Mouse (Mus musculus) liver, adult 2 months (tissue): Measurements from ENCODE around the gene Plekhg2.

Source experiments
- CTCF ChIP-seq: fragments of 200-500 bp; IDR thresholded peaks from 2 replicates; pipeline ENCODE4 v1.5.1; 2011; ENCODE audit warnings: low read depth, low read length, control low read depth
- POLR2A ChIP-seq: fragments of 200-500 bp; IDR thresholded peaks from 2 replicates; pipeline ENCODE4 v1.6.1; 2011; ENCODE audit warnings: low read length, control low read depth; ENCODE audit not compliant: insufficient read depth; ENCODE audit errors: extremely low read depth

DNA sequence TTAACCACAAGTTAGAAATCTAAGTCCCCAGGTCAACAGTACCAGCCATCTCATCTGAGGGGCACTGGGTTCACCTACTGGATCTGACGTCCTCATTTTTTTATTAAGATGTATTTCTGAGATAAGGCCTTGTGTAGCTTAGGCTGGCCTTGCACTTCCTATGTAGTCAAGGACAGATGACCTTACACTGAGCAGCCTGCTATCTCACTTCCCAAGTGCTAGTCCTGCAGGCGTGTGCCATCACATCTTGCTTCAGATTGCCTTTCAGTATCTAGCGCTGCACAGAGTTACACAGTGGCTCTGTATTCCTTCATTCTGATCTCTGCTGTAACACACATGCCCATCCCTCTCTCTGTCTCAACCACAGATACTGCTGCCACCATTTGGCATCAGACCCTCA lies 54.4 kb downstream of the Plekhg2 start:
- TF ChIP-seq POLR2A (no peak), CTCF (no peak)
